Mouse (Mus musculus): ENCODE results near the gene Grem2. TPM values are rescaled to one million over a fixed set of nuclear protein-coding genes. Genes with fewer than 3 reads are reported as not detected.

Gene Grem2
- polyA plus RNA-seq (2014; fragmentation: Illumina TruSeq; extraction: RNeasy Lipid Tissue Mini Kit (QIAGEN cat#74804); ENCODE audit: insufficient read depth, low read depth, low replicate concordance), result 19.1 TPM

GRCm38 (mm10) chr1:174921298-174921955, at the start of gene Grem2:
Grem2 (minus strand) TSS chr1:174921819.

Data from lung, adult 10 weeks (tissue).